Mouse (Mus musculus) erythroblast, embryonic 14.5 days (primary cell): ENCODE measurements around the gene Large2.

ENCODE experiments used
- GATA1 ChIP-seq: IDR thresholded peaks from 2 replicates; pipeline ENCODE4 v1.6.1; 2012; ENCODE audit warnings: low read length, inconsistent platforms, mixed read lengths
- TAL1 ChIP-seq: IDR thresholded peaks from 3 replicates; pipeline ENCODE4 v1.6.1; 2012; ENCODE audit warnings: low read length, inconsistent platforms, mixed read lengths

DNA sequence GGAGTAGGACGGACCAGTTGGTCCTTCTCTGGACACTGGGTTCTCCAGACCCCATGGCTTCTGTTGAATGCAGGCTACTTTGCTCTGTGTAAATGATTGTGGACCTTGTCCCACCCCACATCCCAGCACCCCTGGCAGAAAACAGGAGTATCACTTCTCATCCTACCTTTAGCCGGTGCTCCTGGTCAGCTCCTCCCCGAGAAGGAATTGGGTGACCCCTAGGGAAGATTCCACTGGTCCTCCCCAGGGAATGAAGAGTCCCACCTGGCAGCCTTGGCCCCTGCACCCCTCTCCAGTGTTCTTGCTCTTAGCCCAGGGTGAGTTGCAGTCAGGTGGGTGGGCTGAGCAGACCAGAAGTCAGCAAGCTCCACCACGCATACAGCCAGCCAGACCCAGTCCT lies 10.6 kb downstream of the Large2 start:
- no peak for TF ChIP-seq GATA1
- no peak for TF ChIP-seq TAL1
